Mouse (Mus musculus): Measurements from ENCODE around the gene Rbbp4.

Gene Rbbp4

DNA sequence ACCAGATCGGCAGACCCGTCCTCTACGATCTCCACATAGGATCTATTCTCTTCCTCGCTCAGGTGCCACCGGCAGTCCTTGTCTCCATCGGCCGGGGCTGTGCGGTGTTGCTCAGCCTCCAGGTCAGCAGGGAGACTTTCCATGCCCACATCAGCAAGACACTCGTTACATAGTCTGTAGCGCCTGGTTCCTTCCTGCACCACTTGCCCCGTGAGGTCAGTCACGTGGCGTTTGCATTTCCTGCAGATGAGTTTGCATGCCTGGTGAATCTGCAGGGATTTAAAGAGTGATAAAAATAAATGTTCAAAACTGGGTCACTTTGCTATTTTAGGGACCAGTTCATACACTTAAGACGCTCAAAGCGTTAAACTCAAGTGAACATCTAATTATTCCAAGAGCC lies 19.1 kb upstream of the Rbbp4 start:
- DNase-seq (ENCODE audit: extremely low spot score, low read depth, low spot score): no peak

DNA sequence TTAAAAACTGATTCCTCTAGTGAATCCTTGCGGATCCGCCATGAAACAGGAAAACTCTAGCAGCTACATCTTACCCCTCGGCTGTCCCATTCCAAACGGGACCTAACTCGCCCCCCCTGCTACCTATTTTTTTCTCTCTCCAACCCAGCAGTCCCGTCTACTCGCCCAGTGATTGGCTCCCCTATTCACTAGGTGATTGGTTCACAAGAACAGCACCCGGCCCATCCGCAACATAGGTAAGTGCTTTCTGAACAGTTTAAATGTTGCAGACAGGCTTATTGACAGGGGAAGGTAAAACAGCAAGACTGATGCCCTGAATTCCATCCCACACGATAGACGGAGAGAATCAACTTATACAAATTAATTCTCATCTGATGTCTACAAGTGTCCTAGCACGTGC lies 18.0 kb upstream of the Rbbp4 start:
- no peak for DNase-seq (ENCODE audit: extremely low spot score, low read depth, low spot score)

DNA sequence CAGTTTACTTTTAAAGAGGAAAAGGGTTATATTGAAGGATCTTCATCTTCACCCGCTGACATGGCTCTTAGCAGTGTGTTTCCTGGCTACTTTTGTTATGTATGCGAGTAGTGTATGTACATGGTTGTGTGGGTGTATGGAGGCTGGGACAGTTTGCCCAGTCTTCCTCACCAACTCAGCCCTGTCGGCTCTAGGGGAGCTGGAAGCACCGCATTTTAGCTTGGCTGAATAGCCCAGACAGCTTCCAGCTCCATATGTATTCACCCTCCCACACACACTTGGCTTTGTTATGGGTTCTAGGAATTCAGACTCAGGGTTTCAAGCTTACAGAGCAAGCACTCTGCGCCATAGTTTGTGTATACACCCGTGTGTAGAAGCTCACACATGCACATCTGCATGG lies 15.9 kb upstream of the Rbbp4 start:
- no peak for DNase-seq (ENCODE audit: extremely low spot score, low read depth, low spot score)

GRCm38 (mm10) chr4:129350644-129351043 lies 15.5 kb upstream of the Rbbp4 start:
- peak; percentile 77 for DNase-seq (ENCODE audit: extremely low spot score, low read depth, low spot score)

- no peak for DNase-seq (ENCODE audit: extremely low spot score, low read depth, low spot score)
Observed at GRCm38 (mm10) chr4:129346481-129347154, 11.4 kb upstream of the Rbbp4 start.

- no peak for DNase-seq (ENCODE audit: extremely low spot score, low read depth, low spot score)
Observed at GRCm38 (mm10) chr4:129342705-129343104, 7.5 kb upstream of the Rbbp4 start.

GRCm38 (mm10) chr4:129341888-129342287 lies 6.7 kb upstream of the Rbbp4 start:
- no peak for DNase-seq (ENCODE audit: extremely low spot score, low read depth, low spot score)

- DNase-seq (ENCODE audit: extremely low spot score, low read depth, low spot score): no peak
Observed at GRCm38 (mm10) chr4:129339743-129340142, 4.6 kb upstream of the Rbbp4 start.

DNA sequence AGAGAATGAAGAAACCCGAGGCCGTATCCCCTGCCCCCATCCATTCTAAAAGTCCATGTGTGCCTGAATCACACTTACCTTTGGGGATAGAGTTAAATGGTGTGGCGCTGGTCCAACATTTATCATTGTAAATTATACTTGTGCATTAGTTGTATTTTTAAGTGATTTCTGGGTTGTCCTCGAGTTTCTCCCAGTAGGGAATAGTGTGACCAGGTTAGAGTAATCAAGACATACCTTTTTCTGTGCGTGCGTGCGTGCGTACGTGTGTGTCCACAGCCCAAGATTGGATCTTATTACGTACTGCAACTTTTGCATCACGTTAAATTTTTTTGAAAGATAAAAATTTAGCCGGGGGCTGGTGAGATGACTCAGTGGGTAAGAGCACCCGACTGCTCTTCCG lies 1.1 kb upstream of the Rbbp4 start:
- DNase-seq (ENCODE audit: extremely low spot score, low read depth, low spot score): no peak

GRCm38 (mm10) chr4:129334677-129335215 lies 424 bp downstream of the Rbbp4 start:
- no peak for DNase-seq (ENCODE audit: extremely low spot score, low read depth, low spot score)

DNA sequence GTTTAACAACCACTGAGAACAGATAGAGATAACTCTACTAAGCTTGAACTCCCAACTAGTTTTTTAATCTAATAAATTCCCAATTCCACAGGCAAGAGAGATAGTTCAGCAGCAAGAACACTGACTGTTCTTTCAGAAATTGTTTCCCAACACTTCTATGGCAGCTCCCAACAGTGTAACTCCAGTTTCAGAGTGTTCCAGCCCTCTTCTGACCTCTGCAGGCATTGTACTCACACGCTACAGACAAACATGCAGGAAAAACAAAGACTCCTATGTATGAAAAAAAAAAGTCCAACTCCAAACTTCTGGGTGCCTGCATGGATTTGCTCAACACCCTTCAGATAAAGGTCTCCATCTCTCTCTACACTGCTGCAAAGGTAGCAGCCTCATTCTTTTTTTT lies 2.3 kb downstream of the Rbbp4 start:
- no peak for DNase-seq (ENCODE audit: extremely low spot score, low read depth, low spot score)

GRCm38 (mm10) chr4:129326191-129326590 lies 9.0 kb downstream of the Rbbp4 start:
- DNase-seq (ENCODE audit: extremely low spot score, low read depth, low spot score): no peak

- no peak for DNase-seq (ENCODE audit: extremely low spot score, low read depth, low spot score)
Observed at GRCm38 (mm10) chr4:129324756-129325155, 10.4 kb downstream of the Rbbp4 start.

- DNase-seq (ENCODE audit: extremely low spot score, low read depth, low spot score): no peak
Observed at GRCm38 (mm10) chr4:129323491-129323890, 11.7 kb downstream of the Rbbp4 start.

- DNase-seq (ENCODE audit: extremely low spot score, low read depth, low spot score): no peak
Observed at GRCm38 (mm10) chr4:129322042-129322441, 13.1 kb downstream of the Rbbp4 start.

DNA sequence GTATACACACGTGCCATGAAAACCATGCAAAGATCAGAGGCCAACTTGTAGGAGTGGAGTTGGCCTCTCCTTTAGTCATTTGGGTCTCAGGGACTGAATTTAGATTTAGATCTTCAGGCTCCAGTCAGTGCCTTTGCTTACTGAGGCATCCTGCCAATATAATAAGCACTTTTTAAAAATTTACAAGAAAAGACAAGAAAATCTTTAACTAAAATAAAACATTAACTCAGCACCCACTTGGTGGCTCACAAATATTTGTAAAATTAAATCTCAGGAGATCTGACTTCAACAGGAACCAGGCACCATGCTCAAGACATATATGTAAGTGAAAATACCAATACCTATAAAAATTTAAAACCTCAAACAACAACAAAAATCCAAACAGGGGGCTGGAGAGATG lies 14.3 kb downstream of the Rbbp4 start:
- DNase-seq (ENCODE audit: extremely low spot score, low read depth, low spot score): no peak

DNA sequence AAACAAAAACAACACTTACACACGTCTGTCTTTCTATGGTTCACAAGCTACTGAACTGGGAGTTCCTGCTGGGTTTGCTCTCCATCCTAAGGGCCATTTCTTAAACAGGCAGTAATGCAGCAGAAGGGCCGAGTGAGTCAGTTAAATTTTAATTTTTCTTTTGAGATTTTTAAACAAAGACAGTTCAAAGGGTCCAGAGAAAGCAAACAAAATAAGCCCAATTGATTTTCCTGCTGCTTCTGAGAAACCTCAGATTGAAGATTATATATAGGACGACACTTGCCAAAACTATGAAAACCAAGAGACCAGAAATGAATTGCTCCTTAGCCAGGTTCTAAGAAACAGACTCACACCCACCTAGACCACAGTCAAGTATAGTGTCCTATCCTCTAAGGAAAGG lies 21.3 kb downstream of the Rbbp4 start:
- DNase-seq (ENCODE audit: extremely low spot score, low read depth, low spot score): no peak

DNA sequence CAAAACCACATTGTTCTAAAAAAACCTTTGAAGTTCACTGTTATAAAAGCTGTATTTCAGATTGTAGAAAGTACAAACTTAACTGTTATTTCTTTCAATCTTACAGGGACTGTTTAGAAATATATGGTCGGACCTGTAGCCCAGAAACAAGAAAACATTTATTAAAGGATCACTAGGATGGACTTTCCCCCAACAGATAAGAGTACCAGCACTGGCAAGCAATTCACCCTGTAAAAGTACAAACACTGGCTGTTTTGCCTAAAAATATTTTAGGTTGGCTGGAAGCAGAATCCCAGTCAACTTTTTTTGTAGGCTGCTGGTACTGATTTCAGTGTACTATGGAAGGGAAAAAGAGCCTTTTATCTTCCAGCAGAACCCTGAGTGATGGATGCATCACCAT lies 27.2 kb downstream of the Rbbp4 start:
- no peak for DNase-seq (ENCODE audit: extremely low spot score, low read depth, low spot score)

DNA sequence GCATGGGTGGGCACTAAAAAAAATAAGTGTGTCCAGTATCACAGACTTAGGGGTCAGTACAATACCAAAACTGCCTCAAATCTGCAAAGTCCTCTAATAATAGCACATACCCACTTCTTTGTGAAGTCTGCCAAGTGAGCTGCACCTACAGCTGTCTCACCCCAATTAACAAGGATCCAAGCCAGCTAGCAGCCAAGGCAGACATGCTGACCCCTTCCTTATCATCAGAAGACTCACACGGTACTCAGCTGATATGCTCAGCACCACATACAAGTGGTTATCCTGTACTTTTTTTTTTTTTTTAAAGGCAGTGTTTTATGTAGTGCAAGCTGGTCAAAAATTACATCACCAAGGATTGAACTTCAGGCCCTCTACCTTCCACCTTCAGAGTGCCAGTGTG lies 30.9 kb downstream of the Rbbp4 start:
- no peak for DNase-seq (ENCODE audit: extremely low spot score, low read depth, low spot score)

DNA sequence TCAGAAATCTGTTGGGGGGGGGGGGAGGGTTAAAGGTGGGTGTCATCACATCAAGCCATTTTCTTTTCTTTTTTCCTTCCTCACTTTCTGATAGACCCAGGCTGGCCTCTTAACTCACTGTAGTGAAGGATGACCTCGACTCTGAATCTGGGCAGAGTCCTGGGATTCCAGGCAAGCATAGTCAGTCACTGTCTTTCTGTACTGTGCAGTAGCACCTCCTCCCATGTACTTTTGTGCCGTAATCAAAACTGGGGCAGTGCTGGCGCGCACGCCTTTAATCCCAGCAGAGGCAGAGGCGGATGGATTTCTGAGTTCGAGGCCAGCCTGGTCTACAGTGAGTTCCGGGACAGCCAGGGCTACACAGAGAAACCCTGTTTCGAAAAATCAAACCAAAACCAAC lies 31.4 kb downstream of the Rbbp4 start:
- no peak for DNase-seq (ENCODE audit: extremely low spot score, low read depth, low spot score)

GRCm38 (mm10) chr4:129303401-129303800 lies 31.8 kb downstream of the Rbbp4 start:
- no peak for DNase-seq (ENCODE audit: extremely low spot score, low read depth, low spot score)

GRCm38 (mm10) chr4:129299121-129299520 lies 36.0 kb downstream of the Rbbp4 start:
- no peak for DNase-seq (ENCODE audit: extremely low spot score, low read depth, low spot score)

- DNase-seq (ENCODE audit: extremely low spot score, low read depth, low spot score): no peak
Observed at GRCm38 (mm10) chr4:129297724-129298123, 37.4 kb downstream of the Rbbp4 start.

All from hindlimb bud, embryonic 11.5 days (tissue).